Mouse (Mus musculus): ENCODE measurements around the gene Cdcp1. TPM values are rescaled to one million over a fixed set of nuclear protein-coding genes. Genes with fewer than 3 reads are reported as not detected.
A peak's percentile ranks its signal among the peaks of the same experiment; 100 is the strongest.

The Cdcp1 gene
- total RNA-seq (2017): 0.27 and 0.39 TPM in 2 replicates

DNA sequence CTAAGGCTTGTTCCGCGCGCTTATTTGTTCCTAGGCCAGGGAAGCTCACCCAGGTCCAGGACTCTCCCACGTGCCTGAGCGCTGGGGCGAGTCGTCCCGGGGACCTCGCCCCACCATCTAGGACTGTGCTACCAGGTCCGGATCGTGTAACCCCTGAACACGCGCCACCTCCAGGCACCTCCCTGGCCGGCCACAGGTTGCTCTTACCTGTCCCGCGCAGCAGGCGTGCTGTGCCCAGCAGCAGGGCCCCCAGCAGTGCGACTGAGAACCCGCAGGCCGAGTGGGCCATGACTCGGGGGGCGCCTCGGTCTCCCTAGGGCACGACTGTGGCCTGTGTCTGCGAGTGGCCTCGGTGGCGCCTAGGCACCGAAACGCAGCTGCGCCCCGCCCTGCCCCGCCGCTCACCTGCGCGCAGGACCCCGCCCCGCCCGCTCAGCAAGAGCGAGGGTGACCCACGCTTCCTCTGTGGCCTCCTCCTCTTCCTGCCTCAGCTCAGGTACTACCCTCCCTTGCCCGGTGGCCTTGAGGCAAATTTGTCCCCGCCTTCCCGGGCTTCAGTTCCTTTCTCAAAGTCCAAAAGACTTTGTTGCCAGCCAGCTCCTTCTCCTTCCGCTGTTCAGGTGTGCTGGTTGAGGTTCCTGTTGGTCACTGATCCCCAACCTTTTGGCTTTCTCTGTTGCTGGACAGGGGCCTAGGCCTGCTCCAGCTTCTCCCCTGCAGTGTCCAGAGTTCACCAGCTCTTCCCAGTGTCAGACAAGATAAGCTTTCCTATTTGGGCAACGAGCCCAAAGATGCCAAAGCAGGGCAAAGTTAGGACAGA, at the start of gene Cdcp1:
Cdcp1 (minus strand) TSS at position 418 of the 820 bp plus-strand sequence.
- ATAC-seq (replicated peaks; ENCODE audit: low read depth, poor library complexity, severe bottlenecking): peak; percentile 45; the same call in 1 of the 2 replicates

DNA sequence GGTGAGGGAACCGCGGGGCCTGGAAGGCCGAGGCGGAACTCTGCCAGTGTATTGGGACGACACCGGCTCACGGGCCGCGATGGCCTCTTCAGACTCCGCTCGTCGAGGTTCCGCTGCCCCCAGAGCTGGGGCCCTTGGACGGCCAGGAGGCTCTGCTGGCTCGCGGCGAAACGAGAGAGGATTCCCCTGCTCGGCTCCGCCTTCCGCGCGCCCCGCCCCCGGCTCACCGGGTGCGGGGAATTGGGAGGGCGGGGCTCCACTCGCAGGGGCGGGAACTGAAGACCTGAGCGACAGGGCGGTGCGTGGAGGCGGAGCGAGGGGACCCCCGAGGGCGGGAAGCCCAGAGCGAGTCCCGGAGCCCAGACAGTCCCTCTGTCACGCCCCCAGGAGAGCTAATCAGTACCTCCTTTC, 44.8 kb upstream of the Cdcp1 start, which contains the start of gene Tmem158:
Tmem158 (minus strand) TSS at position 154 of the 411 bp plus-strand sequence.
- peak; percentile 92 for ATAC-seq (replicated peaks; ENCODE audit: low read depth, poor library complexity, severe bottlenecking)

DNA sequence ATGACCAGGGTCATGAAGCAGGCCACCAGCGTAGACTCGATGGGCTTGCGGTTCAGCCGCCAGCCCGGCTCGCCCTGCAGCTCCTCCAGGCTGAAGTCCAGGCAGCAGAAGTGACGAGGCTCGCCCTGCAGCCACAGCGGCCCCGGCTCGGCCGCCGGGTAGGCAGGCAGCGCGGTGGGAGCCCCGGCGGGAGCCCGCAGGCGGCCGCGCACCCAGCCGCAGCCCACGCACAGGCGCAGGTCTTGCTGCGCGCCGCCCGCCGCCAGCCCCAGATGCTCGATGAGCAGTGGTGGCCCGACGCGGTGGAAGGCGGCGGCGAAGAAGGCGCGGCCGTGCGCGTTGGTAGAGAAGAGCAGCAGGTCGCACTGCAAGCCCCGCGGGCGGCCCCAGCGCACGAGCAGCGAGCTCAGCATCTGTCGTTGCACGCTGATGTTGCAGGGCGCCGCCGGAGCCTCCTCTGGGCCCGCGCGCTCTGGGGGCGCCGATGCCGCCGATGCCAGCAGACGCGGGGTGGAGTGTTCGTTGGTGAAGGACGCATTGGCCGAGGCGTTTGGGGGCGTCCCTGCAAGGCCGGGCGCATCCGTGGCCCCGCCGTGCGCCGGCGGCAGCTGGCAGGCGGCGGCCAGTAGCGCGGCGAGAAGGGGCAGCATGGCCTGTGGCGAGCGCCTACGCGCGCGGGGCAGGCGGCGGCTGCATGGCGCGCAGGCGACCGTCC, 44.2 kb upstream of the Cdcp1 start:
- ATAC-seq (replicated peaks; ENCODE audit: low read depth, poor library complexity, severe bottlenecking): peak; percentile 83

DNA sequence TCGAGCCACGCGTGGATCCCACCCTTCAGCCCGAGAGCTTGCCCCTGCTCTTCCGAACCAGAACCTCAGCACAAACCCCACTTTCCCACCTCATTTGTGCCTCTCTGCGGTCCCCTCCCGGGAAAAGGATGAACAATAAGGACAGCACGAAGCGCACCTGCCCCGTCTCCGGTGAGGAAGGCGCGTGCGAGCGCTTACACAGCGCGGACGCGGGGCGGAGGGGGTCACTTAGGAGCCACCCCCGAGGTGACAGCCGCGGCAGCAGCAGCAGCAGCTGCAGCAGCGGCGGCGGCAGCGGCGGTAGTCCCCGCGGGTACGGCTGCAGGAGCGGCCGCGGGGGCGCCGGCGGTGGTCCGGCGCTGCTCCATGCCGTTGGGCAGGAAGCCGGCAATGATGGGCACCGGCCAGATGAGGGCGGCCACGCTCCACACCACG, 43.6 kb upstream of the Cdcp1 start:
- ATAC-seq (replicated peaks; ENCODE audit: low read depth, poor library complexity, severe bottlenecking): no peak

DNA sequence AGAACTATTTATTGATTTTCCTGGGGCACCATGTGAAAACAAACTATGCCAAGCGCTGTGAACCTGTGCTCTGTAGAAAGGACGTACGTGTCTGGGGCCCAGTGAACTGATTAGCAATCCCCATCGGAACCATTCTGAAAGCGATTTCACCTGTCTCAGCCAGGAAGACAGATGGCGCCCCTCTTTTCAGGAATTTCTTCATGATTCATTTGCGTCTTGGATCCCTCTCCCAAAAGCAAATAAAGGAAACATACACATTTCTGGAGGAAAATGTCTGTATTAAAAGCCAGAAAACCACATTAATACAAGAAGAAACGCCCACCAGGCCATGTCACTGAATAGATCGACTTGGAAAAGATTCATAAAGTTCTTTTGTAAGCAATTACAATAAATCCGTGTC, 43.0 kb upstream of the Cdcp1 start:
- ATAC-seq (replicated peaks; ENCODE audit: low read depth, poor library complexity, severe bottlenecking): no peak

DNA sequence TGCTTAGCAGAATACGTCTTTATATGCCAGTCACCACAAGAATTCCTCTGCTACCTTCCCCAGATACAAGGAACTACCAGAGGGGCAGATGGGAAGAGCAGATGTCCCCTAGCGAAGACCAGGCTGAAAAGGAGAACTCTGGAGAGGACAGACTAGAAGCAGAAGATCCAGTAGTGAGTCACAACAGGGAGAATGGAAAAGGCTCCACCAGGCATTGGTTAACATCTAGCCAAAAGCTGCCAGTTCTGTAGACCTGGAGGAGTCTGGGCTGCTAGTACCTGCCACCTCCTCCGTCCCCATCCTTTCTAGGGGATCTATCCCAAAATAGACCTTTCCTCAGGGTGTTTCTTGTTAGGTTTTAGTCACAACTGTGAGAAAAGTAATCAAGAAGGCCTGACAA, 39.9 kb upstream of the Cdcp1 start:
- no peak for ATAC-seq (replicated peaks; ENCODE audit: low read depth, poor library complexity, severe bottlenecking)

DNA sequence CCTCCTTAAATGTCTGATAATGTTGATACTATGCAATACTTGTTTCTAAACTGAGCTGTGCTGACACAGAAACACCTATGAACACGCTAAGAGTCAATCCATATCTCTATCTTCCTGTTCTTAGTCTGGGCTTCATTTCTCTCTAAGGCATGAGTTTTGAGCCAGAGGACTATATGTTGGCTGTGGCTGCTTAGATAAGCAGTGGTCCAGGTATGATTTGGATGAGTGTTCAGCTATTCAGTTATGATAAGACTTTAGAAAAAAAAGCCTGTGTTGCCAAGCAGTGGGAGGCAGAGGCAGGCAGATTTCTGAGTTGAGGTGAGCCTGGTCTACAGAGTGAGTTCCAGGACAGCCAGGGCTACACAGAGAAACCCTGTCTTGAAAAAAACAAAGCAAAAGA, 32.2 kb upstream of the Cdcp1 start:
- ATAC-seq (replicated peaks; ENCODE audit: low read depth, poor library complexity, severe bottlenecking): no peak

DNA sequence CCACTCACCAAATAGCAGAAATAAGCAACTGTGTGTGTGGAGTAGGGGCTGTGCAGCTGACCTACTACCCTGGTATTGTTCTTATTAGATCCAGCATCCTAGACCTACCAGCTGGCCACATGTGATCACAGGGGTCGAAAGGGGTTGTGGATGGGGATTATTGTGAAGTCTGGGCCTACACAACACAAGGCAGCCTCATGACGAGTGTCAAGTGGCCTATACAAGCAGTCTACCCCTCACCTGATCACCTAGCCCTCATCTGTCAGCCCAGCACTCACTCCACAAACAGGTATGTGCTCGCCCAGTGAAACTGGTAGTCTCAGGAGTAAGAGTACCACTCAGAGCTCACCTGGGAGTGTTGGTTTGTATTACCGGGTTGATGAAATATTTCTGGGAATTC, 29.3 kb upstream of the Cdcp1 start:
- ATAC-seq (replicated peaks; ENCODE audit: low read depth, poor library complexity, severe bottlenecking): no peak

DNA sequence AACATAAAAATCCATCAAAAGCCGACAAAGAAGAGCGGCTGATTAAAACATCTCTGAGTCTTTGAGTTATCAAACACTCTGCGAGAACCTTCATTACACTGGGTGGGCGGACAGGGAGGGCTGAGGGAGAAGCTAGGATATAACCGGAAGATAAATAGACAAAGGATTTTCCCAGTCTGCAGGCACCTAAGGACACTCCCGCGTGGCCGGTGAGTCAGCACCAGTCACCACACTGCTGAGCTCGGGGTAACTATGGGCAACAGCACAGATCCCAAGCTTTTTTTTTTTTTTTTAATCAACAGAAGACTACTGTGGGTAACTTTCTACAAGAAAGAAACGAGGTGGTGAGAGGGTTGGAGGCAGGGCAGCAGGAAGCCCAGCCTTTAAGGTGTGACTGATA, 28.1 kb upstream of the Cdcp1 start:
- no peak for ATAC-seq (replicated peaks; ENCODE audit: low read depth, poor library complexity, severe bottlenecking)

DNA sequence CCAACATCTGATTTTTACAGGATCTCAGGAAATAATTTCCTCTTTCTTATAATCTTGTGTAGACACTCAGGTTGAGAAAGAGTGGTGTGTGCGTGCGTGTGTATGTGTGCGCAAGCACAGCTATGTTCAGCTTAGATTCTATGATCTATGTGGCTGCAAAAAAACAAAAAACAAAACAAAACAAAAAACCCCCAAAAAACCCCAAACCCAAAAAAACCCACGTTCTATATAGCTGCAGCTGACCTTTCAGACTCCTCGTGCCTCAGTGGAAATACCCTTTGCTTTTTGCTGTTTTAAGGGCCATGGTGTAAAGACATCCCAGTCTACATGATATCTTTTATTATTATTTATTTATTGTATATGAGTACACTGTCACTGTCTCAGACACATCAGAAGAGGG, 25.4 kb upstream of the Cdcp1 start:
- no peak for ATAC-seq (replicated peaks; ENCODE audit: low read depth, poor library complexity, severe bottlenecking)

DNA sequence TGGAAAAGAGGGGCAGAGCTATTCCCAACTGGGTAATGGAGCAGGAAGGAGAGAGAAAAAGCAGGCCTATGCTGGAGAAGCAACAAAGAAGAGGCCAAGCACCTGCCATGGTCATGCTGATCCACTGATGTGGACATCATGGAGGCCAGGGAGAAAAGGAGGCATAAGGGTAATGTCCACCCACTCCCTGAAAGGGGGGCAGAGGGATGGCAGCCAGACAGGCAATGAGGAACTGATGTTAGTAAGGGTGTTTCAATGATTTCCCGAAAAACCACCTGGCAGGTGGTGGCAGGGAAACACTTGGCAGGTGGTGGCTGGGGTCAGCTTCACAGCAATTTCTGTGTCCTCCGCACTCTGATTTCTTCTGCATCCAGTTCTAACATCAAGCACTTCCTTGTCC, 24.9 kb upstream of the Cdcp1 start:
- no peak for ATAC-seq (replicated peaks; ENCODE audit: low read depth, poor library complexity, severe bottlenecking)

DNA sequence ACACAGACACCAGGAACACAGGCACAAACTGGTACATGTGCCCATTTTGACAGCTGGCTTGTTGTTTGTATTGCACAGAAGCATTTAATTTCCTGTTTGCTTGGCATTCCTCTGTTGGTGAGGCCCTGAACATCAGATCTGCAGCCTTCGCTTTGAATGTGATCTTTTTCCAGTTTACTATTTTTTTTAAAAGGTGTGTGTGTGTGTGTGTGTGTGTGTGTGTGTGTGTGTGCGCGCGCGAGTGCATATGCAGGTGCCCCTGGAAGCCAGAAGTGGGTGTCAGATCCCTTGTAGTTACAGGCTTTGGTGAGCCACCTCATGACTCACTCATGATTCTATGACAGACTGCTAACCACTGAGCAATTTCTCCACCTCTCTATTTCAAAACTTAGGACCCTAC, 24.4 kb upstream of the Cdcp1 start:
- ATAC-seq (replicated peaks; ENCODE audit: low read depth, poor library complexity, severe bottlenecking): no peak

DNA sequence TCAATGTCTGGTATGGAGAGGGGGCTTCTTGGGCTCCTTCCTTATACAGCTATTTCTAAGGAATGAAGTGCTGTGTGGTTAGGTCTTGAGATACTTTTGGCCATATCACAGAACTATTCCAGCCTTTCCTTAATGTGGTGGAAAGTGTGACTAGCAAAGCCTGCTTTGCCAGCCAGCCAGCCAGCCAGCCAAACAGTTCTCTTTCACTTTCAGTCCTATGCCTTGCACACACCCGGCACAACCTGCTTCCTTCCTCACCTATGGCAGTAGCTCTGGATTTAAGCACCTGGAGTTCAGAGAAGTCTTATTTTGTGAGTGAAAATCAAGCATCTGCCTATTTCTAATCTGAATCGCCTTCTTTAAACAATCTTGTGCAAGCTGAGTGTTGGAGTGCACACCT, 23.8 kb upstream of the Cdcp1 start:
- no peak for ATAC-seq (replicated peaks; ENCODE audit: low read depth, poor library complexity, severe bottlenecking)

DNA sequence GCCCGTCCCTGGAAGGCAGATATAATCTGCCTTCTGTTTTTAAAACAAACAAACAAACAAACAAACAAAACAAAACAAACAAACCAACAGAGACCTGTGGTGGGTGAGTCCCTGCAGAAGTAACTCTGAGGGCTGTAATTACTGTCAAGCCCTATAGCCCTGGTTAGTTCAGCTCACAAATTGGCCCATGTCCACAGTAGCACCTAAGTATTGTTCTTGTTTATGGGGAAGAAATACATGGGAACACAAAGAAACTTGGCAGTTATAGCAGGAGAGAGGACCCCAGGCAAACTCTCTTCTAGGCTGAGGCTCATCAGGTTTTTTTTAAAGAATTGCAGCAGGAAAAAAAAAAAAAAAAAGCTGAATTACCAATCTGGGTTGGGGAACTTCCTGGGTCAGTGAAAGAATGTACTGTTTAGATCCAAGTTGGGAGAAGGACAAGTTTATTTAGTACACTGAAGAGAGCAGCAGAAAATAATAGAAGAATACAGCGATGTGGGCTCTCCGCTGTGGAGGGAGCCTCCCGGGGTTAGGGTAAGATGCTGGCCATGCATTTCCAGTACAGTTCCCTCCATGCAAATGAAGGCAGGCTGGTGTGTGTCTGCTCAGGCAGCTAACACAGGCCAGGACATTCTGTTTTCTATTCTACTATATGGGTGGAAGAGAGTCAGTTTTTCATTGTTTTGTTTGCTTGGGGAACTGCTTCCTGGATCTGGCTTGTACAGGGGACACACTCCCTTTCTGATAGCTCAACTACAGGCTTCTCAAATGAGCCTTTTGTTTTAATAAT, 22.6 kb upstream of the Cdcp1 start:
- no peak for ATAC-seq (replicated peaks; ENCODE audit: low read depth, poor library complexity, severe bottlenecking)

DNA sequence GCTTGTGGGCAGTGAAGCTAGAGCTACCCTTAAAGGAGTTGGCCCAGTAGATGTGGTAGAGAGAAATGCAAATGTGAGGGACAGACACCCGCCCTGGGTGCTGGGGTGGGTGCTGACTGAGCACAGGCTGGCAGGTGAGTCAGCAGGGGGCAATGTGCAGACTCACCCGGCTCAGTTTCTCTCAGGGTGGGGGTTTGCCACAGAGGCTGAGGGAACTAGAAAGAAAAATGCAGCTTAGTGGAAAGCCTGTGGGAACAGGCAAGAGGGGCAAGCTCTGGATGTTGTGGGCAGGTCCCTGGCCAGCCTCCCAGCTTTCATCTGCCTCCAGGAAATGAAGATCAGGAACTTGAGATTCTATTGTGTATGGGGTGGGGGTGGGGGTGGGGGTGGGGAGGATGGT, 21.9 kb upstream of the Cdcp1 start:
- ATAC-seq (replicated peaks; ENCODE audit: low read depth, poor library complexity, severe bottlenecking): peak; percentile 71

DNA sequence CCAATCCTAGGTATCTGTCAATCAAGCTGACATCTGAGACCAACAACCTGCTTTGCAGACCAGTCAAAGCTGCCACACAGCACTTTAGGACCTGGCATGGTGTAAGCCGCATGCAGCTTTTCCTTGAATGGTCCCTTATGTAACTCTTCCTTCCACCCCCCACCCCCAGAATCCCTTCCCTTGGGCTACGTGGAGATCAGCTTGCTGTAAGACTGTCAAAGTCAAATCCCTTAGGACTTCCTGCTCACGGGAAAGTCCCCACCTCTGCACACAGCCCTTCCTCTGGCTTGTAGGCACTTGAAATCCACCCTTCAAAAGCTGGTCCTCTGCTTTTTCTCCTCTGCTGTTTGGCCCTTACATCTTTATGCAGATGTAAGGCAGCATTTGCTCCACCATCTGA, 19.8 kb upstream of the Cdcp1 start:
- no peak for ATAC-seq (replicated peaks; ENCODE audit: low read depth, poor library complexity, severe bottlenecking)

DNA sequence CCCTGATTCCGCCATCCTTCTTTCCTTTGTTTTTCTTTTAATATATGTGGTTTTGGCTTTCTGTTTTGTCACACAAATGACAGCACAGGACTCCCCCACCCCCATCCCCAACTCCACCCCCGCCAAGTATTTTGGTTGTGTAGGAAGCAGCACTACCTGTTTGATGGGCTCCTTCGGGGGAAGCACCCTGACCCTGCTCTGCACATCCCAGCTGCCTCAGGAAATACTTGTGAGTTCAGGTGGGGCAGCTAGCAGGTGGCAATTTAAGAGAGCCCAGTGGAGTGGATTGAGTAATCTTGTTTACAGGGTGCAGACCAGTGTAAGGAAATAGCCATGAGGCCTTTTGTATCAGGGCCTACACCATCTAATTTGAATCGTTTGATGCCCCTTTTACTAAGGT, 14.0 kb upstream of the Cdcp1 start:
- ATAC-seq (replicated peaks; ENCODE audit: low read depth, poor library complexity, severe bottlenecking): no peak

DNA sequence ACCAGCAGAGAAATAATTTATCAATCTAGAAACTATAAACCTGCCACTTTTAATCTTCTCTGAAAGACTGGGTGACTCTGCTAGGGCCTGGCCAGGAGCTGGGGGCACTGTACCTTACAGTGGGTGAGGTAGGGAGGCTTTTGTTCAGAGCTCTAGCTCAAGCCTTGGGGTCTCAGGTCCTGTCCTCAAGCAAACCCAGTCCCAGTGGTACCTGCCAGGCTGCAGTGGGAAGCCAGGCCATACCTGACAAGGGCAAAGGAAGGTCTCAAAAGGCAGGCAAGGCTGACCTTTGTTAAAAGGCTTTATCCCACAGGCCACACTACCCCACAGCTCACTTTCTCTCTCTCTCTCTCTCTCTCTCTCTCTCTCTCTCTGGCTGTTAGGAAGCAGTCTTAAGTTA, 12.8 kb upstream of the Cdcp1 start:
- ATAC-seq (replicated peaks; ENCODE audit: low read depth, poor library complexity, severe bottlenecking): no peak

DNA sequence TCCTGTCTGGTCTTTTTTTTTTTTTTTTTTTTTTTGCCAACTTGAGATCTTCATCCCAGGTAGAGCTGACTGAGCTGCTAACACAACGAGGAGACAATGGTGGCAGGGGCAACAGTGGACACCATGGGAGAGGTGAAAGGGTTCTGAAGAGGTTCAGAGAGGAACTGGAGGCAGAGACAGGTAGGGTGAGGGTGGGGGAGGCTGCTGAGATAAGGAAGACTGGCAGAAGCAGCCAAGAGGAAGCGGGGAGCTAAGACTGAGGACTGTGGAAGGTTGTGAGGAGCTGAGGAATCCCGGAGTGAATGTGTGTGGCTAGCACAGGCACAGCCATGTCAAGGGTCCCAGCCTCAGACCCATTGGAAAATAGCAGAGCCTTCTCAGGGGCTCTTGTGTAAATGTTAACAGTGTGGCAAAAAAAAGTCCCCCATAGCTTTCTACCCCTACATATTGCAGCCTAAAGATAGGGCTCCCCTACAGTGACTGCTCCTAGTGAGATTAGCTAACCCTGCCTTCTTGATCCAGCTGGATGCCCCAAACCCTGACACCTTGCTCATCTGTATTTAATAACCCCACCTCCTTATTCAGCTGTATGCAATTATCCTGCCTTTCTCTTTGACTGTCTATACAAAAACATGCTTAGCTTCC, 11.4 kb upstream of the Cdcp1 start:
- ATAC-seq (replicated peaks; ENCODE audit: low read depth, poor library complexity, severe bottlenecking): peak; percentile 39

DNA sequence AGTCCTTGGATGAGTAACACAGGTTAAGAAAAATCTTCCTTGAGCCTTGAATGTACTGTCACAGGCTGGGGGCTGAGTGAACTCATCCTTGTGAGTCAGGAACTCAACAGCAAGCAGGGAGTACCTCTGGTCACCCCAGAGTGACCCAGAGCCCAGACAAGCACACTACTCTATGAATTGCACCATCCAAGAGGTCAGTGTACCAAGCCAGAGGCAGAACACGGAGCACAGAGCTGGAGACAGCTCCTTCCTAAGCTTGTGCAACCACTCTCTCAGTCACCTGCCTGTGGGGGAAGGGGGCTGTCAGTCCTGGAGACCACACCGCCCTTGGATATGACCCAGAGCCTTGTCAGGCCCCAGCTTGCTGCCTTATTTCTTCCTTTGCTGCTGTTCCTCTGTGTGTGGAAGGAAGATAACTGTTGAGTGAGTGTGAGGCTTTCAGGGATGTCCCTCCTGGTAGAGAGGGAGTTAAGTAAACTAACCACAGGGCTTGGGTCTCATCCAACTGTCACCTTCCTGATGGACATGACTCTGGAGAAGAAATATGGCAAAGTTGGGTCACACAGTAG, 9.1 kb upstream of the Cdcp1 start:
- peak; percentile 53 for ATAC-seq (replicated peaks; ENCODE audit: low read depth, poor library complexity, severe bottlenecking)

All from common myeloid progenitor, adult 5-6 weeks (primary cell).